Mouse (Mus musculus): Measurements from ENCODE around the gene Mtmr4.

Gene Mtmr4

GRCm38 (mm10) chr11:87615551-87615950 lies 23.6 kb downstream of the Mtmr4 start:
- DNase-seq (ENCODE audit: low spot score in 2 of 2): no peak

- no peak for DNase-seq (ENCODE audit: low spot score in 2 of 2)
Observed at GRCm38 (mm10) chr11:87615952-87616351, 24.0 kb downstream of the Mtmr4 start.

GRCm38 (mm10) chr11:87616790-87617474 lies 25.0 kb downstream of the Mtmr4 start, which contains the start of gene Hsf5:
Gene Hsf5 (plus strand): TSS chr11:87617164.
- no peak for DNase-seq (ENCODE audit: low spot score in 2 of 2)

- no peak for DNase-seq (ENCODE audit: low spot score in 2 of 2)
Observed at GRCm38 (mm10) chr11:87617606-87618005, 25.6 kb downstream of the Mtmr4 start.

- DNase-seq (ENCODE audit: low spot score in 2 of 2): no peak
Observed at GRCm38 (mm10) chr11:87623160-87623559, 31.2 kb downstream of the Mtmr4 start.

GRCm38 (mm10) chr11:87629859-87630258 lies 37.9 kb downstream of the Mtmr4 start:
- no peak for DNase-seq (ENCODE audit: low spot score in 2 of 2)

- no peak for DNase-seq (ENCODE audit: low spot score in 2 of 2)
Observed at GRCm38 (mm10) chr11:87638793-87639192, 46.8 kb downstream of the Mtmr4 start.

GRCm38 (mm10) chr11:87639206-87639605 lies 47.2 kb downstream of the Mtmr4 start:
- DNase-seq (ENCODE audit: low spot score in 2 of 2): peak; percentile 45 to 68

GRCm38 (mm10) chr11:87642865-87643264 lies 50.9 kb downstream of the Mtmr4 start:
- DNase-seq (ENCODE audit: low spot score in 2 of 2): no peak

- DNase-seq (ENCODE audit: low spot score in 2 of 2): no peak
Observed at GRCm38 (mm10) chr11:87654693-87655092, 62.7 kb downstream of the Mtmr4 start.

GRCm38 (mm10) chr11:87659216-87659615 lies 67.3 kb downstream of the Mtmr4 start:
- no peak for DNase-seq (ENCODE audit: low spot score in 2 of 2)

- DNase-seq (ENCODE audit: low spot score in 2 of 2): peak; percentile 84 to 87
Observed at GRCm38 (mm10) chr11:87662407-87662806, 70.4 kb downstream of the Mtmr4 start, which contains the start of gene Rnf43. Gene Rnf43 (plus strand): TSS chr11:87662722.

GRCm38 (mm10) chr11:87662822-87663221 lies 70.9 kb downstream of the Mtmr4 start:
- peak in 1 of 2 experiments; percentile 15 for DNase-seq (ENCODE audit: low spot score in 2 of 2)

- no peak for DNase-seq (ENCODE audit: low spot score in 2 of 2)
Observed at GRCm38 (mm10) chr11:87663948-87664347, 72.0 kb downstream of the Mtmr4 start.

GRCm38 (mm10) chr11:87664521-87664920 lies 72.6 kb downstream of the Mtmr4 start:
- peak in 1 of 2 experiments; percentile 30 for DNase-seq (ENCODE audit: low spot score in 2 of 2)

- no peak for DNase-seq (ENCODE audit: low spot score in 2 of 2)
Observed at GRCm38 (mm10) chr11:87665224-87665623, 73.3 kb downstream of the Mtmr4 start.

GRCm38 (mm10) chr11:87665658-87666057 lies 73.7 kb downstream of the Mtmr4 start:
- DNase-seq (ENCODE audit: low spot score in 2 of 2): no peak
